Comparison of ENCODE assay signal across 9 mouse cellular contexts in genomic region chr9:36968713-36969112, GRCm38 (mm10).
DNase-seq lines count a peak whose midpoint lies in the region; ATAC-seq lines count a peak whose summit lies in the region.
"Had no signal": no experiment of that assay in that cellular context is flagged by ENCODE, and none has a peak within 500 bp of the region (broad histone marks: within the 10 kb centered on the region; RNA-seq: fewer than 3 reads in every experiment).

No protein-coding gene starts in this region.

- H3K36me3 ChIP-seq in forebrain, embryonic 15.5 days, result no peaks in the 10 kb centered on the region
- H3K36me3 ChIP-seq in neural tube, embryonic 13.5 days, result peaks cover 3% of the 10 kb centered on the region; the same call in 1 of the 2 replicates

- H3K4me2 ChIP-seq in forebrain, embryonic 15.5 days (replicated peaks), result no peak overlapping the region
- no peak overlapping the region for H3K4me2 ChIP-seq in neural tube, embryonic 13.5 days

- peak; percentile 53 for ATAC-seq in forebrain, embryonic 15.5 days (replicated peaks)
- 0 out of 2 replicates have a peak, but pooled peaks have one; percentile 37 for ATAC-seq in neural tube, embryonic 13.5 days (ENCODE audit: low read depth)

- H3K9me3 ChIP-seq in forebrain, embryonic 15.5 days, result no peaks in the 10 kb centered on the region
- H3K9me3 ChIP-seq in neural tube, embryonic 13.5 days, result no peaks in the 10 kb centered on the region

- H3K9ac ChIP-seq in forebrain, embryonic 15.5 days (replicated peaks), result no peak overlapping the region
- H3K9ac ChIP-seq in neural tube, embryonic 13.5 days, result no peak overlapping the region

- WGBS in forebrain, embryonic 15.5 days, result 33% methylated on average over 7 of the region's 7 CpGs
- 44% methylated on average over 7 of the region's 7 CpGs for WGBS in neural tube, embryonic 13.5 days

- H3K27me3 ChIP-seq in forebrain, embryonic 15.5 days, result no peaks in the 10 kb centered on the region
- no peaks in the 10 kb centered on the region for H3K27me3 ChIP-seq in neural tube, embryonic 13.5 days

- no peak overlapping the region for H3K27ac ChIP-seq in forebrain, embryonic 15.5 days (replicated peaks)
- H3K27ac ChIP-seq in neural tube, embryonic 13.5 days (replicated peaks), result no peak overlapping the region

- no peak overlapping the region for H3K4me3 ChIP-seq in forebrain, embryonic 15.5 days
- H3K4me3 ChIP-seq in neural tube, embryonic 13.5 days, result no peak overlapping the region
- H3K4me3 ChIP-seq: myocyte had no signal

- peak; percentile 89 for DNase-seq in heart, adult 11 months
- DNase-seq in heart, adult 8-10 months (ENCODE audit: low spot score), result no peak
- DNase-seq in B cell, adult 2 months, result peak; percentile 25 to 34
- peak; percentile 10 for DNase-seq in c-Kit-positive CD71-positive TER-119-negative erythroid progenitor cells, embryonic 14.5 days (ENCODE audit: low read depth)
- peak; percentile 65 to 73 for DNase-seq in kidney, postnatal 4 days
- no peak for DNase-seq in ovary, adult 18-20 months (ENCODE audit: low spot score)

- H3K4me1 ChIP-seq in forebrain, embryonic 15.5 days, result peaks cover 31% of the 10 kb centered on the region
- H3K4me1 ChIP-seq in neural tube, embryonic 13.5 days (replicated peaks), result peaks cover 66% of the 10 kb centered on the region

Comparison
In these comparisons a context has a peak if more than half of its experiments do, and no peak if none do; other contexts are left out.
1. DNase-seq: peak in heart, adult 11 months (single experiment), B cell, adult 2 months (2 of 2), c-Kit-positive CD71-positive TER-119-negative erythroid progenitor cells, embryonic 14.5 days (single experiment) and kidney, postnatal 4 days (2 of 2); none in heart, adult 8-10 months (single experiment) and ovary, adult 18-20 months (single experiment).